Mouse (Mus musculus) forebrain, embryonic 10.5 days (tissue): ENCODE measurements at regions not wholly inside any gene's neighbourhood (a gene's known extent, or its start where the extent isn't known, plus 50 kb on each side); places are given as distances from the start of the nearest gene placed in this dataset.

ENCODE experiments used
- DNase-seq: peaks from one replicate; pipeline ENCODE4 v3.0.0-alpha.2; 2017; ENCODE audit warnings: low spot score; ENCODE audit errors: extremely low spot score
- H3K27ac ChIP-seq: fragments of 300-500 bp; sonication (generic); 2 replicates; pipeline ENCODE4 v1.5.1; 2016; ENCODE audit warnings: mild to moderate bottlenecking
- H3K27me3 ChIP-seq: fragments of 300-500 bp; sonication (generic); 2 replicates; pipeline ENCODE4 v1.6.1; 2016; ENCODE audit warnings: mild to moderate bottlenecking; ENCODE audit not compliant: poor library complexity, severe bottlenecking
- H3K36me3 ChIP-seq: fragments of 300-500 bp; sonication (generic); replicated peaks from 2 replicates; pipeline ENCODE4 v1.6.1; 2016; ENCODE audit warnings: mild to moderate bottlenecking, moderate library complexity
- H3K4me1 ChIP-seq: fragments of 300-500 bp; sonication (generic); 2 replicates; pipeline ENCODE4 v1.6.1; 2016
- H3K4me3 ChIP-seq: fragments of 300-500 bp; sonication (generic); 2 replicates; pipeline ENCODE4 v1.5.1; 2016; ENCODE audit warnings: mild to moderate bottlenecking, moderate library complexity
- H3K9me3 ChIP-seq: fragments of 300-500 bp; sonication (generic); 2 replicates; pipeline ENCODE4 v1.6.1; 2016; ENCODE audit warnings: mild to moderate bottlenecking, moderate library complexity
- WGBS: fragments of 180-500 bp; shearing (Covaris S2); methylation state at CpG from one replicate; pipeline ENCODE4 v1.1.7; 2016; 5-methylcytosine and 5-hydroxymethylcytosine counted together

DNA sequence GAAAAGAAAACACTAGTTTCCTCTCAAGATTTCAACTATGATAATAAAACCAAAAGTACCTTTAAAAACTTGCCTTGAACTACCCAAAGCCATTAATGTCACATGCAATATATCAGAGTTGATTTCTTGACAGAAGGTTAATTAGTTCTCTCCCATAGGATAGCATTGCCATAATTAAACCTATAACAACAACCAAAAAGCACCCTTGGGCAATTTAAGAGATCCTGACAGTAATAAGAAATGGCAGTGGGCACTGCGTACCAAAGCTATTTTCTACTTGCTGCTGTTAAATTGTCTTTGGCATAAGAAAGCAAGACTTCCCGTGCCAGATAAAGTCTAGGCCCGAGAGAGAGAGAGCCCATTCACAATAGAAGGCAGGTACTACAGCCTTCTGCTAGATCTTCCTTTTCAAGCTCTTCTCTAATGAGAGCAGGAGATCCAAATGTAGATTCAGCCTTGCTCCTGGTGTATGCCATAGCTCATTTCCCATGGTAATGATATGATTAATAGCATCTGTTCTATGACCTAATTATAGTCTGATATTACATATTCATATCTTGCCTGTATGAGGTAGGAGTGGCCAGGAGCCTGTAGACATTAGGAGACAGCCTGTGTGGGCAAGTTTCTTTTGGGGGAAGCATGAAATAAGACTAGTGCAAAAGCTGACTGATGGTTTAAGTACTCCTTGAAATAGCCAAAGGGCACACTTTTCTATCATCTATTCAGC lies 126.3 kb upstream of the Cd180 start:
- Histone ChIP-seq H3K36me3 (no peaks in the 10 kb centered on the region), H3K4me3 (no peak overlapping the region), H3K27me3 (no peaks in the 10 kb centered on the region), H3K4me1 (no peaks in the 10 kb centered on the region), H3K27ac (no peak overlapping the region), H3K9me3 (no peaks in the 10 kb centered on the region)
- DNase-seq = no peak
- WGBS = 87% methylated on average over 3 of the region's 3 CpGs

DNA sequence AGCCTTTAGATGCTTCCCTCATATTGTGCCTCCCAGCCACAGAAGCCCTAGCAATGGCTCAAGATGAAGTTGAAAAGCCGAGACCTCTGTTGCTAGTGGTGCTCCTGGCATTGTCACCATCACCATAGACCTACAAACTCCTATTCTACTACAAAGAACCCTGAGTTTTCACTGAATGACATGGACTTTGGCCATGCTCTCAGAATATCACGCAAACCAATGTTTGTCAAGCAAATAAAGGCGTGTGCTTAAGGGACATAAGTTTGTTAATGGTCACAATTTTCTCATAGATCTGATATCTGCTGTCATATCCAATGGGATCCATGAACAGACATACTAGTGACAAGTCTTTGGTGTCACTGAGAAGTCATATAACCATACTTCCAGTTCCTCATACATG lies 123.8 kb upstream of the Cd180 start:
- no peak overlapping the region for H3K27ac ChIP-seq
- no peak overlapping the region for H3K4me3 ChIP-seq
- H3K9me3 ChIP-seq = no peaks in the 10 kb centered on the region
- WGBS = 85% methylated on average over 3 of the region's 3 CpGs
- H3K36me3 ChIP-seq = no peaks in the 10 kb centered on the region
- DNase-seq = no peak
- no peaks in the 10 kb centered on the region for H3K27me3 ChIP-seq
- H3K4me1 ChIP-seq = peaks cover 10% of the 10 kb centered on the region

DNA sequence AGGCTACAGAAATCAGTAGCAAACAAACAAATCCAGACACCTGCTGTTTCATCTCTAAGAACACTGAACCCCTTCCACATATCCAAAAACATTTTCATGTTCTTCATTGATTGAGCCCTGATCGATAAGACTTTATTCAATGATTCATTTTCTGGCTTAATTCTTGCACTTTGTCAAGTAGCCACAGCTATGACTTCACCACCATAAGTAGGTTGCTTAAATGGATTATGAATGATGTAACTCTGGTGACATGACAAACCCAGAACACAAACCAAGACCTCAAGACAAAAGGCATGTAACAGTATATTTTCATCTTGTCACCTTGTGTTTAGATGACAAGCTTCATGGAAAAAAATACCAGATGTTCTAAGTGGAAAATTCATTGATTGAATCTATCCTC lies 123.1 kb upstream of the Cd180 start:
- Histone ChIP-seq H3K9me3 (no peaks in the 10 kb centered on the region), H3K27ac (no peak overlapping the region), H3K36me3 (no peaks in the 10 kb centered on the region), H3K4me3 (no peak overlapping the region), H3K4me1 (peaks cover 10% of the 10 kb centered on the region), H3K27me3 (no peaks in the 10 kb centered on the region)
- DNase-seq = no peak
- 98% methylated on average over 1 of the region's 1 CpGs for WGBS

DNA sequence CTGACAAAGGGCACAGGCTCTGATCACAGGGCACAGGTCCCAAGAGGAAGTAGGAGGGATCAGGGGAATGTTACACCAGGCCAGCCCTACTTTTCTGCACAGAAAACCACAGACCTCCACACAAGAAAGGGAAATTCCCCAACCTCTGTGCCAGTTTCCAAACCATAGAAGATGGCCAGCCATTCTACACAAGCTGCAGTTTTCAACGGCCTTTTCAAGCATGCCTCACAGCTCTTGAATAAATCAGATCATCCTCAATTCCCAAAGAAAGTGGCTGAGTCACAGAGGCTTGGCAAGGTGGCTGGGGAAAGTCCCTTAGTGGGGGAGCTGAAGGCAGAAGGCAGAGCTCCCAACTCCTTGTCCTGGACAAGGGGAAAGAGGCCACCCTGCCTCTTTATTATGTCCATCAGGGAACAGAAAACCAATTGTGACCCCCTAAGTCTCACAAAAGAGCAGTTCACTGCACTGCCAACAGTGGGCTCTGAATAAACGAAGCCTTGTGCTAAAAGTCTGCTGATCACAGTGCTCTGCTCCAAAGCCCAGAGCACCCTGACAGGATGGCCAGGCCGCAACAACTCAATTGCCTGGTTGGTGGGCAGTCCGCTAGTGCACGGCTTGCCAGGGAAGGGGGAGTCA lies 120.0 kb upstream of the Cd180 start:
- H3K9me3 ChIP-seq = no peaks in the 10 kb centered on the region
- H3K4me1 ChIP-seq = peaks cover 17% of the 10 kb centered on the region
- 57% methylated on average over 5 of the region's 5 CpGs for WGBS
- no peak overlapping the region for H3K27ac ChIP-seq
- H3K4me3 ChIP-seq = no peak overlapping the region
- H3K27me3 ChIP-seq = no peaks in the 10 kb centered on the region
- DNase-seq = no peak
- no peaks in the 10 kb centered on the region for H3K36me3 ChIP-seq

DNA sequence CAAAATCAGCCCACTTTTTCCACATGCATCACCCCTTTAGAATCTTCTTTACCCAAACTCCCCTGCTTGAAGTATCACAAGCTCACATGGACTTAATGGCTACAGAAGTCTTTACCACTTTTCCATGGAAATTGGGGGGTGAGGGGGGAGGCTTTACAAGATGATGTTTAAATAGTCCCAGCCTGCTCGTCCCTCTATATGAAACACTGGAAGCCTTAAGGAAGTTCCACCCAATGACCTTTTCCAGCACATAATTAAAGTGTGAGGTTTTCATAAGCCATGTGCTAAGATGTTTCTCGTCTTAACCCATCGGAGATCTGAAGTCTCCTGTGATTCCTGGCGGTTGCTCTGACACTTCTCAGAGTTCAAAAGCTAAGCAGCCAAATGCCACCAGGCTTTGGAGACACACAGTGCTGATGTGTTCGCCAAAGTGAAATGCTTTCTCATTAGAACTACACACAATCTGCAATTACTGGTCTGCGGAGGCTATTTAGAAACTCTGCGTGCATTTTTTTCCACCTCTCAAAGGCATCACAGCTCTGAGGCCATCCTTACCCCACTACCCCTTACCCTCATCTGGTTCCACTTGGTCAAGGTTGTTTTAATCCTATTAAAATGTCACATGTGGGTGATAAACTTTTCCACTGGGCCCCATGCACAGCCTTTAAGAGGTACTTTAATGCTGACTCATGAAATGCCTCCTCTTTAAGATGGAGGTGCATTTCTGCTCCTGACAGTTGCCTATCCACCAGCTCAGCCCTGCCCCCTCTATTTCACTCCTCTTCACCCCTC lies 116.3 kb upstream of the Cd180 start:
- no peak overlapping the region for H3K27ac ChIP-seq
- no peak for DNase-seq
- H3K27me3 ChIP-seq = no peaks in the 10 kb centered on the region
- WGBS = 71% methylated on average over 7 of the region's 7 CpGs
- no peaks in the 10 kb centered on the region for H3K9me3 ChIP-seq
- H3K4me1 ChIP-seq = peaks cover 17% of the 10 kb centered on the region
- no peaks in the 10 kb centered on the region for H3K36me3 ChIP-seq
- H3K4me3 ChIP-seq = no peak overlapping the region

DNA sequence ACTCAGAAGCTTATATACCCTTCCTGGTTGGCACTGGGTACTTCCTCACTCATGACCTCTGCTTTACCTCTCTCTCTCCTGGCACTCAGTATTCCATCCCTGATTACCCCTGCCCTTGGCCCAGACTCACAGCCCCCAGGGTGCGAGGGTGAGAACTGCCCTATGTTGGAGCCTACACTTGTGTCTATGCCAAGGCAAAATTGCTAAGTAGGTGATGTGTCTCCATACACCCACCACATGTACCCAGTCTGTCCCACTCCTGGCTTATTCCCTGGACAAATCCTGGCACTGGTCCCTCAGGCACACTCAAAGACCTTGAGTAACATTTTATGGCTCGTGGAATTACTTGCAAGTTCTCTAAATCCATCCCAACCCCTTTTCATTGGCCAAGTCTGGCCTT lies 114.5 kb upstream of the Cd180 start:
- peaks cover 7% of the 10 kb centered on the region for H3K4me1 ChIP-seq
- H3K27ac ChIP-seq = no peak overlapping the region
- H3K4me3 ChIP-seq = no peak overlapping the region
- H3K27me3 ChIP-seq = no peaks in the 10 kb centered on the region
- H3K36me3 ChIP-seq = no peaks in the 10 kb centered on the region
- WGBS = 80% methylated on average over 2 of the region's 2 CpGs
- H3K9me3 ChIP-seq = no peaks in the 10 kb centered on the region
- DNase-seq = no peak

DNA sequence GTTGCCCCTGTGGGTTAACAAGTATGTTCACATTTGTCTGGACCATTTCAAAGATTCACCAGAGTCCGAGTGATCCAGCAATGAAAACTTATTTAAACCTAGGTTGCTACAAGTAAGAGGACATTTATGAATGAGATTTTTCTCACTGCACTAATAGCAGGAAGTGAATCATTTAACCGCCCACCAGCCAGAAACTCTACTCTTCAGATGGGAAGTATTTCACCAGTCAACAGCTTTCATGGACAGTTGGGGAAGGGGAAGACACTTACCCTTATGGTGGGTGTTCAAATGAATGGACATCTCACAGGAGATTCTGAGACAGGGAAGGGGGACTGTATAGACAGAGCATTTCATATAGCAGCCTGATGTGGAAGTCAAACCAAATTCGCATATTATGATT lies 113.7 kb upstream of the Cd180 start:
- DNase-seq = no peak
- 90% methylated on average over 3 of the region's 3 CpGs for WGBS
- Histone ChIP-seq H3K27me3 (no peaks in the 10 kb centered on the region), H3K4me1 (peaks cover 7% of the 10 kb centered on the region), H3K27ac (no peak overlapping the region), H3K9me3 (no peaks in the 10 kb centered on the region), H3K4me3 (no peak overlapping the region), H3K36me3 (no peaks in the 10 kb centered on the region)

DNA sequence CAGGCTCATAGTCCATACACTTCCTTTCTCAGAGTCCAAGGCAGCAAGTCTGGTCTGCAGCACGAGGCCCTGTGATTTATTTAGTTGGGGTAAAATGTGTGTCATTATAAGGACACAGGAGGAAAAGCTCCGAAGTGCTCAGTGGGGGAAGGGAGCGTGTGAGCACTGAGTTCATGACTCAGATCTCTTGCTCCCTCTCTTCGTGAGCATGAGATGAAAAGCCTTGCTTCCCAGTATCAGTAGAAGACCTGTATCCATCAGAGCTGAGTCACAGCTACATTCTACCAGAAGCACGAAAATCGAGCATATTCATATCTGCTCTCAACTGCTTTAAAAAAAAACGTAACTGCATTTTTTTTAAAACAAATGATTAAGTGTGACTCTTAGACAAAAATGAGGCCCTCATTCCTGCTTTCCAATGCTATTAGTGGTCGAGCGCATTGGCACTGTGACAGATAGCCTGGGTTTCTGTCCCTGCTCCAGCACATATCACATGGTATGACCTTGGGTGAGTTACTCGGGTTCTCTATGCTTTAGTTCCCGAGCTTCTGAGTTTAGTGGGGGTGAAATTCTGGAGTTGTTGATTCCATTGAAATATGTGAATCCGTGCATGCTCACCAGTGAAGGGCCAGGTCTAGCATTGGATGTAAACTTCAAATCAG lies 109.2 kb upstream of the Cd180 start:
- H3K4me3 ChIP-seq = no peak overlapping the region
- 87% methylated on average over 12 of the region's 12 CpGs for WGBS
- no peaks in the 10 kb centered on the region for H3K4me1 ChIP-seq
- no peaks in the 10 kb centered on the region for H3K36me3 ChIP-seq
- H3K9me3 ChIP-seq = no peaks in the 10 kb centered on the region
- no peaks in the 10 kb centered on the region for H3K27me3 ChIP-seq
- no peak overlapping the region for H3K27ac ChIP-seq
- DNase-seq = peak; percentile 9

DNA sequence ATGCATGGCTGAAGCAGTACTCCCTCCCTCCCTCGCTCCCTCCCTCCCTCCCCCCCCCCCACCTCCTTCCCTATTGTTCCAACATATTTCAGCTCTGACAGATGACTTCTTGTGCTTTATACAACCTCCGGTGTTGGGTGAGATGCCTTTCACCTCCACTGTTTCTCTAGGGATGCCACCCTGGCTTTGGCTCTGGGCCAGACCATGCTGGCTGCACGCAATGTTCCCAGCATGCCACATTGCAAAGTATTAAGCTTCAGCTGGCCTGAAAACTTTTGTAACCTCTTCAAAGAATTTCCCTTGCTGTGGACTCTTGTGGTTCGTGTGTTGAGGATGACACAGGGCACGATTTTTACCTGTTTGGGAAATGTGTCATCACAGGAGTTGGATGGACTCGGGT lies 107.1 kb upstream of the Cd180 start:
- Histone ChIP-seq H3K27me3 (no peaks in the 10 kb centered on the region), H3K27ac (no peak overlapping the region), H3K36me3 (no peaks in the 10 kb centered on the region), H3K9me3 (no peaks in the 10 kb centered on the region), H3K4me1 (peaks cover 8% of the 10 kb centered on the region; the same call in 1 of the 2 replicates), H3K4me3 (no peak overlapping the region)
- DNase-seq = no peak
- 88% methylated on average over 5 of the region's 6 CpGs for WGBS

DNA sequence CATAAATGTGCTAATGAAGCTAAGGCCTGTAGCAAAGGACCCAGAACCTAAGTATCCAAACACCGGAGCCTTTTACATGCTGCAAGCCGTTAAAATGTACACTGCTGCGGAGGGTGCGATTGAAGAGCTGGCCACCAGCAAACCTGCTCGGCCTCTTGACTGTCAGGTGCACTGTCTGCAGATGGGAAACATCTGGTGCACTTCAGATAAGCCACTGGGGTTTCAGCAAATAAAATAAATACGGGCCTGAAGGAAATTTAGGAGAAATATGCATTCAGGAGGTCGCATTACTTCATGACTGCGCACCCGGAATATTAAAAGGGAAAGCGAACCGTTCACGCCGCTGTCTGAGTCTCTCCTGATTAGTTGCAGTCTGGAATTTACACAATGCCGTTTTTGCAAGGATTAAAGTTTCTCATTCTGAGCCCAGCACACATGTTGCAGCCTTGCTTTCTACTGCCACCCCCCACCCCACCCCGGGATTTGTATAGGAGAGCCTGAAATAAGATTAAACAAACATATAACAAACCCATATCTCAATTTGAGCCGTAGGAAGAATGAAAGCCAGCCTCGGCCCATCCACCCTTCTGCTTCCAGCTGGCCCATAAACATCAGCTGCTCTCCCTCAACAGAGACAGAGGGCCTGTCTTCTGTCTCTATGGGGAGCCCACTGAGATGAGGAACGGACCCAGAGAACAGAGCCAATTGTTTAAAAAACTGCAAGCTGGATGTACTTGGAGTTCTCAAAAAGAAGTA lies 103.5 kb upstream of the Cd180 start:
- 80% methylated on average over 18 of the region's 18 CpGs for WGBS
- H3K9me3 ChIP-seq = no peaks in the 10 kb centered on the region
- no peak overlapping the region for H3K4me3 ChIP-seq
- peaks cover 8% of the 10 kb centered on the region; the same call in 1 of the 2 replicates for H3K4me1 ChIP-seq
- 0 out of 2 replicates have a peak overlapping the region, but pooled peaks have one; percentile 25 for H3K27ac ChIP-seq
- DNase-seq = no peak
- H3K36me3 ChIP-seq = no peaks in the 10 kb centered on the region
- H3K27me3 ChIP-seq = no peaks in the 10 kb centered on the region

DNA sequence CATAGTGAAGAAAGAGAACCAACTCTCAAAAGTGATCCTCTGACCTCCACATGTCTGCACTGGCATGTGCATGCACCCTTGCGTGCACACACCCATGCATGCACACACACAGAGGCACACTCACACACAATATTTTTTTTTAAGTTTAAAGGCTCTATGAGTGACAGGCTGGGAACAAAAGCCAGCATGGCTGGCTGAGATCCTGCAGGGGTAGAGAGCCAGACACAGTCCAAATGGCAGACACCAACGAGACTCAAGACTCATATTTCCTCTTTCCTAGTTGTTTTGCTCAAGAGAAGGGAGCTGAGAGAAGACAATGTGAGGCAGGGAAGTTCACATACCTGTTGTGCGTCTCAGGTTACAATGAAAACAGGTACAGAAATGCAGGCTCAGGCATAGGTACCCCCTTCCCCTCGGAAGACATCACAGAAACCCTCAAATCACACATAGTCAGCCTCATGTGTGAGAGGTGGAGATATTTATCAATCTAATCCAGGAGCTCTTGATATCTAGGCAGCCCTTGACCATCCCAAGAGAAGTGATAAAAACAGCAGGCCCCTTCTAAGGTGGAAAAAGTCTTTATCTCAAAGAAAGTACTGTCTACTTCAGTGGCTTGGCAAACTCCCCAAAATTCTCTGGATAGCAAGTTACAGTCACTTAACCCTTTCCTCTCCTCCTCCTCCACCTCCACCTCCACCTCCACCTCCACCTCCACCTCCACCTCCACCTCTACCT lies 101.4 kb upstream of the Cd180 start:
- Histone ChIP-seq H3K4me3 (no peak overlapping the region), H3K27me3 (no peaks in the 10 kb centered on the region), H3K27ac (no peak overlapping the region), H3K9me3 (no peaks in the 10 kb centered on the region), H3K36me3 (no peaks in the 10 kb centered on the region), H3K4me1 (peaks cover 8% of the 10 kb centered on the region; the same call in 1 of the 2 replicates)
- DNase-seq = no peak
- WGBS = 85% methylated on average over 4 of the region's 4 CpGs
